Mouse (Mus musculus): Measurements from ENCODE around the gene Odf4.
"Not testable (repeated sequence)": the region's sequence is repeated elsewhere in the genome, so short reads cannot be mapped to it uniquely, and the experiment has no call there.

Gene Odf4

GRCm38 (mm10) chr11:68926981-68927380 is at the start of gene Odf4:
Gene Odf4 (minus strand): TSS chr11:68927081.
- DNase-seq (ENCODE audit: low spot score in 2 of 2) = no peak

GRCm38 (mm10) chr11:68975601-68976000 is 48.7 kb upstream of the Odf4 start:
- DNase-seq (ENCODE audit: low spot score in 2 of 2) = no peak

GRCm38 (mm10) chr11:68975085-68975484 is 48.2 kb upstream of the Odf4 start, which contains the start of gene Rangrf:
Gene Rangrf (minus strand): TSS chr11:68975185.
- DNase-seq (ENCODE audit: low spot score in 2 of 2) = no peak

GRCm38 (mm10) chr11:68974059-68974450 is 47.2 kb upstream of the Odf4 start:
- DNase-seq (ENCODE audit: low spot score in 2 of 2) = no peak

- peak; percentile 63 to 67 for DNase-seq (ENCODE audit: low spot score in 2 of 2)
These were observed 46.6 kb upstream of the Odf4 start for GRCm38 (mm10) chr11:68973250-68974058.

- no peak for DNase-seq (ENCODE audit: low spot score in 2 of 2)
These were observed 43.4 kb upstream of the Odf4 start for GRCm38 (mm10) chr11:68970232-68970631.

GRCm38 (mm10) chr11:68968752-68969151 is 41.9 kb upstream of the Odf4 start:
- no peak for DNase-seq (ENCODE audit: low spot score in 2 of 2)

DNA sequence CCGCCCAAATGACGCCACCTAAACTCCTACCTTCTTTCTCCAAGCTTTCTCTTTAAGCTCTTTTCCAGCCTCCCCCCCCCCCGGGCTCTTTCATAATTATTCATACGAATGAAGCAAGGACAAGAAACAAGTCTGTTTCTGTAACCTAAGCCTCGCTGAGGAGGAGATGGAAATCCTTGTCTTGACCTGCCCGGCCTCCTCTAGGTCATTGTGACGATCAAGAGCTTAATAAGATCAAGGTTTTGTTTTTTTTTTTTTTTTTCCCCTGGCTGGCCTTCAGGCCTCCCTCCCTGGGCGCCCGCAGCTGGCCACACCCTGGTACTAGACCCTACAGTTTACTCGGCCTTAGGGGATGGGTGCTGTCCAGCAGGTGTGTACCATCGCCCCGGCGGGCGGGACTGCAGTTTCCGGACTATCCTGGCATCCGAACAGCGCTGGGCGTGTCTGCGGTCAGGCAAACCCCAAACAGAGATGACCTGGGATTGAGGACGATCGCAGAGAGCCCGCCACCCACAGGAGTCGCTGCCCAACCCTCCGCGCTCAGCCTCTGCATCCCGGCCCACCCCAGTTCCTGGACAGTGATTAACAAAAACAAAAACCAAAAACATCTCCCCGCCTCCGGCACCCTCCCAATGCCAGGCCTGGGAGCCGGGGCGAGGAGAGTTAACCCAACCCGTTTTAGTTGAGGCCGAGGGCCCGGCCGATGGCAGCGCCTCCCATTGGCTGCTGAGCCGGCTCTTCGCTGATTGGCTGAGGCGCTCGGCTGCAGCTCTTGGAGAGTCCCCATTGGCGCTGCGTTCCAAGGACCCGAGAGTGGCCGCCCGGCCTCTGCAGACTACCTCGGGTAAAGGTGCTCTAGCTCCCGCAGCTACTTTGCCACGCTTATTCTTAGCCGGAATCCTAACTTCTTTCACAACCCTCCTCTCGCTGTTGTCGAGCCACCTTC is 40.7 kb upstream of the Odf4 start, which contains the start of gene Slc25a35:
Slc25a35 (plus strand) TSS at position 795 of the 946 bp plus-strand sequence.
- peak; percentile 80 to 85 for DNase-seq (ENCODE audit: low spot score in 2 of 2)

GRCm38 (mm10) chr11:68966554-68966953 is 39.7 kb upstream of the Odf4 start:
- no peak for DNase-seq (ENCODE audit: low spot score in 2 of 2)

GRCm38 (mm10) chr11:68965845-68966244 is 39.0 kb upstream of the Odf4 start:
- DNase-seq (ENCODE audit: low spot score in 2 of 2) = no peak

DNA sequence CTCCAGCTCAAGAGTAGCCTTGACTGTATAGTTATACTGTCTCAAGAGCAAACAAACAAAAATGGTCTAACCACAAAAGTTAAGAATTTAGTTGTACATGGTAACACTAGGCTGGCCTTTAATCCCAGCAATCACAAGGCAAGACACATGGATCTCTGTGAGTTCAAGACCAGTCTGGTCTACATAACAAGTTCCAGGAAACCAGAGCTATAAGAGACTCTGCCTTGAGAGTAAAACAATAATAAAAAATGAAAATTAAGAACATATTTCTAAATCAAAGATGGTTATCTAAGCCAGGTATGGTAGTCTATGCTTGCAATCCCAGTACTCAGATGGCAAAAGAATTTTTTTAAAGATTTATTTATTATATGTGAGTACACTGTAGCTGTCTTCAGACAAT is 38.2 kb upstream of the Odf4 start:
- no peak for DNase-seq (ENCODE audit: low spot score in 2 of 2)

- no peak for DNase-seq (ENCODE audit: low spot score in 2 of 2)
These were observed 36.5 kb upstream of the Odf4 start for GRCm38 (mm10) chr11:68963405-68963804.

DNA sequence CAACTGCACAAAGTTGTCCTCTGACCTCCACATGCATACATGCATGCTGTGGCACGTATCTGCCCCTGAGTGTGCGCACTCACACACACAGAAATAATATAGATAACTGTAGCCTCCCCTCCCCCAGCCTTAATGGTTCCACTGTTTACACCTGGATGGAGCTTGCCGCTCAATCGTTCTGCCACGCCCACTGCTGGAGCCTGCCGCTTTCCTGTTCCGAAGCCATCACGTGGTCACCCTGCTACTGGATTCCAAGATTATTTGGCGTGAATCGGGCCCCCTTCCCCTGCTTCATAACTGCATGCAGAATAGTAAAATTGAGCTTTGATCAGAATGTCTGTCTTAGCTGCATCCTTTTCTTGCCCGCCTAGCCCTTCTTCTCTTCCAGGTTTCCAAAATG is 35.3 kb upstream of the Odf4 start:
- DNase-seq (ENCODE audit: low spot score in 2 of 2) = not testable (repeated sequence)

- DNase-seq (ENCODE audit: low spot score in 2 of 2) = no peak
These were observed 34.7 kb upstream of the Odf4 start for GRCm38 (mm10) chr11:68961596-68961995.

- DNase-seq (ENCODE audit: low spot score in 2 of 2) = no peak
These were observed 31.1 kb upstream of the Odf4 start for GRCm38 (mm10) chr11:68957971-68958370.

DNA sequence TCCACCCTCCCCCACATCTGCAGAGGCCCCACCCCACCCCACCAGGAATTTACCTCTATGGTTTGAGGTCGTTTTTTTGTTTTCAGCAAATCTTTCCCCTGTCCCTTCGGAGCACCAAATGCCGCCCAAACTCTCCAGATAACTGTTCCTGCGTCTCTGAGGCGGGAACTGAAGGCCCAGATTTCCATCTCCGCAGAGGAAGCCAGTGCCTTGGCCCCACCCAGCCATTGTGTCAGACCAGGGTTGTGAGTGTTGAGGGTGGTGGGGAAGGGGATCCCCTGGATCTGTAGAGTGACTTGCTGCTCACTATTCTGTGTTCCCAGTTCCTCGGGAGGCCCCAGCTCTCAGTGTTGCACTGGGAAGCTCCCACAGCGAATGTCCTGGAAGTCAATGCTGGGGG is 30.4 kb upstream of the Odf4 start, which contains the start of gene Arhgef15:
Arhgef15 (minus strand) TSS at position 173 of the 400 bp plus-strand sequence.
- DNase-seq (ENCODE audit: low spot score in 2 of 2) = no peak

GRCm38 (mm10) chr11:68956697-68957096 is 29.8 kb upstream of the Odf4 start:
- no peak for DNase-seq (ENCODE audit: low spot score in 2 of 2)

GRCm38 (mm10) chr11:68956107-68956506 is 29.2 kb upstream of the Odf4 start:
- no peak for DNase-seq (ENCODE audit: low spot score in 2 of 2)

- no peak for DNase-seq (ENCODE audit: low spot score in 2 of 2)
These were observed 28.6 kb upstream of the Odf4 start for GRCm38 (mm10) chr11:68955473-68955872.

DNA sequence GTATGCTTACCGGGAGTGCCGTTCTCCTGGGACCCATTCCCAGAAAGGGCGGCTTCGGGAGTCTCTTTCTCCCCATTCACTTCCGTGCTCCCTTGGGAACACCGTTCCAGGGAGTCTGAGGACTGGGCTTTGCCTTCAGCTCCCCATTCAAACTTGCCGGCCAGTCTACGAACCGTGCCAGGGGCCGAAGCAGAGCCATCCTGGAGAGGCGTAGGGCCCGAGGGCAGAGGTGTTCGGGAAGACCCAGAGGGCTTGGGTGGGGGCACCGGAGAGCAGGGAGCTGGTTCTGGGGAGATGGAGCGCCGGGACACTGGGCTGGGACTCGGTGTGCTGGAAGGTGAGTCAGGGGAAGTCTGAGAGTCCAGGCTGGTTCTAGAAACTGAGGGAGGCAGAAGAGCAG is 27.5 kb upstream of the Odf4 start:
- no peak for DNase-seq (ENCODE audit: low spot score in 2 of 2)

DNA sequence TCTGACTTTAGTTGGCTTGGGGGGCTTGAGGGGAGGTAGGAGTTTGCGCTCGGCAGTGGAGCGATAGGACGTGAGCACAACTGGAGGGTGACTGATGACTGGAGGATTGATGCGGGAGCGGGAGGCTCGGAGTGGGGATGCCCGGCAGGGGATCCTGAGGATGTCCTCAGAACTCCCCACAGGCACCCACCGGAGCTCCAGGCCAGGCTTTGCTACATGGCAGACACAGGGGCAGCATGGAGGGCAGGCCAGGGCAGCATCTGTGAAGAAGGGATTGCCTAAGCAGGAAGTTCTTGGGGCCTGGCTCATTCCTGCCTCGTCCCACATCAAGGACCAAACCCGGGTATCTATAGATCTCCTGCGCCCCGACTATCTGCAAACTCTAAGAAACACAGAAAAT is 27.0 kb upstream of the Odf4 start:
- no peak for DNase-seq (ENCODE audit: low spot score in 2 of 2)

GRCm38 (mm10) chr11:68947542-68947993 is 20.7 kb upstream of the Odf4 start:
- DNase-seq (ENCODE audit: low spot score in 2 of 2) = no peak
